Mouse (Mus musculus): ENCODE results near the gene Gm37240.

The Gm37240 gene

GRCm38 (mm10) chr3:84474981-84475775 lies 1412.1 kb downstream of the Gm37240 start:
- no peak for DNase-seq

GRCm38 (mm10) chr3:84474398-84474797 lies 1412.9 kb downstream of the Gm37240 start:
- DNase-seq, result no peak

GRCm38 (mm10) chr3:84472955-84473354 lies 1414.4 kb downstream of the Gm37240 start:
- DNase-seq, result no peak

- DNase-seq, result no peak
These were observed 1414.8 kb downstream of the Gm37240 start for GRCm38 (mm10) chr3:84472527-84472926.

GRCm38 (mm10) chr3:84471146-84471545 lies 1416.2 kb downstream of the Gm37240 start:
- no peak for DNase-seq

- DNase-seq, result no peak
These were observed 1419.2 kb downstream of the Gm37240 start for GRCm38 (mm10) chr3:84468111-84468453.

- no peak for DNase-seq
These were observed 1419.8 kb downstream of the Gm37240 start for GRCm38 (mm10) chr3:84467419-84468110.

GRCm38 (mm10) chr3:84465822-84466500 lies 1421.4 kb downstream of the Gm37240 start:
- DNase-seq, result no peak

GRCm38 (mm10) chr3:84461687-84462086 lies 1425.6 kb downstream of the Gm37240 start:
- DNase-seq, result no peak

GRCm38 (mm10) chr3:84460952-84461351 lies 1426.4 kb downstream of the Gm37240 start:
- DNase-seq, result no peak

GRCm38 (mm10) chr3:84460499-84460898 lies 1426.8 kb downstream of the Gm37240 start:
- no peak for DNase-seq

GRCm38 (mm10) chr3:84455733-84456417 lies 1431.4 kb downstream of the Gm37240 start:
- no peak for DNase-seq

GRCm38 (mm10) chr3:84450651-84451050 lies 1436.7 kb downstream of the Gm37240 start:
- no peak for DNase-seq

GRCm38 (mm10) chr3:84449015-84449414 lies 1438.3 kb downstream of the Gm37240 start:
- no peak for DNase-seq

- no peak for DNase-seq
These were observed 1439.5 kb downstream of the Gm37240 start for GRCm38 (mm10) chr3:84447803-84448202.

All from layer of hippocampus, adult 9-11 months (tissue).